Mouse (Mus musculus) liver, embryonic 14.5 days (tissue): Measurements from ENCODE around the gene Rab6b.

Experiments
- CTCF ChIP-seq: IDR thresholded peaks from 2 replicates; pipeline ENCODE4 v1.5.1; 2016; ENCODE audit warnings: antibody characterized with exemption, low read depth, control low read depth
- EP300 ChIP-seq: IDR thresholded peaks from 2 replicates; pipeline ENCODE4 v1.6.1; 2016; ENCODE audit warnings: antibody characterized with exemption, low read depth

DNA sequence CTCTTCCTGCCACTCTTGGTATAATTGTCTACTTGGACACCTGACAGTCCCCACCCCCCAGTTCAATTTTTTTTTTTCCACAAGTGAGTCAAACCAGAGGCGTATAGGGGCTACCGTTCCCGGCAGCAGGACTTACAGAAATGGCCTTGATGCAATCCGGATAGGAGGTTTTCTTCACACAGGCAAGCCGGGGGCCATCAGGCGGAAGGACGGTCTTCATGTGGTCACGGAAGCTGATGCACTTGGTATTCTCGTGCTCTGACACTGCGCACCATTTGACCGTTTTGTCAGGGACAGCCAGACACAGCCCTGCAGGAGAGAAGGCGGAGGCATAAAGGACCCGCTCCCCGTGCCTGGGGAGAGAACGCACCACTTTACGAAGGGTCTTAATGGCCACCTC, 116.2 kb downstream of the Rab6b start:
- TF ChIP-seq CTCF, result no peak
- TF ChIP-seq EP300, result no peak
